Comparison of ENCODE assay signal across 8 mouse cellular contexts in the genomic region with DNA sequence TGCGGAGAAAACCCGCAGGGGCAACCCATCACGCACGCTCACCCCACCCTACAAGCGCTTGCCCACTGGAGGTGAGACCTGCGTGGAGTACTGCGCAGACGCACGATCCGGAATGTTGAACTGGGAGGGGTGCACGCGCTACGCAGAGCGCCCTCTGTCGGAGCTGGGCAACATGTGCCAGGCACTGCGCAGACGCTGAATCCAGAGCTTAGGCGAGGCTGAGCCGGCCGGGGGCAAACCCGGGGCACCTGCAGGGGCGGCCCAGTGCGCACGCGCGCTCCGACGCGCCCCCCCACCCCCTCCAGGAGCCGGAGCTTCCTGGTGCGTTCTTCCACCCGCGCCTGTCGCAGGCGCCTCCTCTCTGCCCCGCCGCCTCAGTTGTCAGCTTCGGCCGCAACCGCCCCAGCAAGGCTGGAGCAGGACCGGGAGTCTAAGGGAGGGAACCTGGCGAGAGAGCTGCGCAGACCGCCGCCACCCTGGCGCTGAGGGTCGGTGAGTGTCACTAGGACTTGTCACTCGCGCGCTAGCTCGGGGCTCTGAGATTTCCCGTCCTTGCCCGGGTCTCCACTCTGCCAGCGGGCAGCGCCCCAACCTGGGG. TPM values are rescaled to one million over a fixed set of nuclear protein-coding genes. Genes with fewer than 3 reads are reported as not detected.
DNase-seq lines count a peak whose midpoint lies in the region; ATAC-seq lines count a peak whose summit lies in the region.

A gene (plus strand): TSS at position 191 of the 598 bp plus-strand sequence.

- H3K4me1 ChIP-seq in hindbrain, embryonic 12.5 days: peaks cover 30% of the 10 kb centered on the region

- H3K27me3 ChIP-seq in hindbrain, embryonic 12.5 days: peaks cover 20% of the 10 kb centered on the region

- H3K36me3 ChIP-seq in hindbrain, embryonic 12.5 days: no peaks in the 10 kb centered on the region

- H3K9ac ChIP-seq in hindbrain, embryonic 12.5 days: peak within 1 kb of the TSS; percentile 85

- peak; percentile 96 for ATAC-seq in hindbrain, embryonic 12.5 days (ENCODE audit: low FRiP score)

- DNase-seq in MN1 (ENCODE audit: low spot score): peak; percentile 98
- DNase-seq in cerebellum, adult 9-11 months: peak; percentile 99
- DNase-seq in frontal cortex, postnatal 10 days (ENCODE audit: low spot score in 2 of 2): peak; percentile 93 to 97
- DNase-seq in layer of hippocampus, postnatal 14 days (ENCODE audit: low spot score in 2 of 2): peak; percentile 94 to 97
- peak; percentile 97 for DNase-seq in lung, postnatal 14 days
- DNase-seq in retina, adult 2 months (ENCODE audit: low read depth, low spot score): peak; percentile 94
- peak; percentile 98 for DNase-seq in thymus, postnatal 36 days

- no peaks in the 10 kb centered on the region for H3K9me3 ChIP-seq in hindbrain, embryonic 12.5 days (replicated peaks)

- WGBS in hindbrain, embryonic 12.5 days: under 1% methylated on average over 55 of the region's 55 CpGs

- peak within 1 kb of the TSS; percentile 81 for H3K27ac ChIP-seq in hindbrain, embryonic 12.5 days

- peak within 1 kb of the TSS; percentile 90 for H3K4me2 ChIP-seq in hindbrain, embryonic 12.5 days (replicated peaks)

- H3K4me3 ChIP-seq in hindbrain, embryonic 12.5 days: peak within 1 kb of the TSS; percentile 86

RNA-seq across cellular contexts. Expression of the gene that starts here (rescaled TPM):
- polyA plus RNA-seq in hindbrain, embryonic 12.5 days (2016; fragmentation: Nextera tagmentation; extraction: Ambion mirVana): 21.4 and 21.7 TPM in 2 replicates
- 100 to 1,000 TPM; 102 to 104 TPM for total RNA-seq in layer of hippocampus, postnatal 14 days (2021)

Comparison
In these comparisons a context has a peak if more than half of its experiments do, and no peak if none do; other contexts are left out.
1. Peak in every context shown above with its lines: DNase-seq, ATAC-seq, H3K4me3 ChIP-seq and H3K27ac ChIP-seq.